Mouse (Mus musculus) B cell, adult 2 months (primary cell): ENCODE data around the gene Casz1.

Experiments used
- DNase-seq, 2 experiments: peaks; one replicate each; pipeline ENCODE4 v3.0.0; 2022

Gene Casz1

DNA sequence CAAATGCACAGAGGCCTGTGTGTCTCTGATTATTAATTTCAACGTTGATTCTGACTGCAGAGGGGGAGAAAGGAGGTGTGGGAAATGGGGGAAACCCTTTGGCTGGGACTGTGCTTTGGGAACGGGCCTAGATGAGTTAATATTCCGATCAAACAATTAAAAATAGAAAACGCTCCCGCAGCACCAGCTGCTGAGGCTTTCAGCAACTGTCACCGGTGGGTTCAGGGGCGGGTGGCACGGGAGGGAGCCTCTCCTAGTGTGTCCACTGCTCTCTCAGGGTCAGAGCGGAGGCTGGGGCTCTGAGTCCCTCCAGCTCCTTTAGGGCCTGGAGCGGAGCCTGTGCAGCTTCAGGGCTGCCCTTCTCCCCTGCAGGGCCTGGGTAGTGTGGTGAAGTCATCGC, 105.3 kb downstream of the Casz1 start:
- DNase-seq = no peak

DNA sequence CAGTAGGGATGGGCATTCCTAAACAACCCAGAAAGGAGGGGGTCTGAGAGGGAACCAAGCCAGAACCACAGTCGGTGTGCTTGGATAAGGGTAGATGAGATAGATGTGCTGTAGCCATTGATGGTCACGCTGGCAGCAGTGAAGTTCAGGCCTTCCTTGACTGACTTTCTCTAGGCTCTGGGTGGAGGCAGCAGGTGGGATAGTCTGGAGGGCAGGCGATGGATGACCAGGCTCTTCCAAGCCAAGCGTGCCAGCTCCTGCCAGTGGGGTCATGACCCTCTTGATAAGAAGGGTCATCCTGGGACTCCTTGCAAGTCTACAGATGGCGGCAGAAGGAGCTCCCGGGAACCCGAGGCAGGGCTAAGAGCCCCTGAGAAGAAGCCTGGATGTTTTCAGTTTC, 107.9 kb downstream of the Casz1 start:
- no peak for DNase-seq

DNA sequence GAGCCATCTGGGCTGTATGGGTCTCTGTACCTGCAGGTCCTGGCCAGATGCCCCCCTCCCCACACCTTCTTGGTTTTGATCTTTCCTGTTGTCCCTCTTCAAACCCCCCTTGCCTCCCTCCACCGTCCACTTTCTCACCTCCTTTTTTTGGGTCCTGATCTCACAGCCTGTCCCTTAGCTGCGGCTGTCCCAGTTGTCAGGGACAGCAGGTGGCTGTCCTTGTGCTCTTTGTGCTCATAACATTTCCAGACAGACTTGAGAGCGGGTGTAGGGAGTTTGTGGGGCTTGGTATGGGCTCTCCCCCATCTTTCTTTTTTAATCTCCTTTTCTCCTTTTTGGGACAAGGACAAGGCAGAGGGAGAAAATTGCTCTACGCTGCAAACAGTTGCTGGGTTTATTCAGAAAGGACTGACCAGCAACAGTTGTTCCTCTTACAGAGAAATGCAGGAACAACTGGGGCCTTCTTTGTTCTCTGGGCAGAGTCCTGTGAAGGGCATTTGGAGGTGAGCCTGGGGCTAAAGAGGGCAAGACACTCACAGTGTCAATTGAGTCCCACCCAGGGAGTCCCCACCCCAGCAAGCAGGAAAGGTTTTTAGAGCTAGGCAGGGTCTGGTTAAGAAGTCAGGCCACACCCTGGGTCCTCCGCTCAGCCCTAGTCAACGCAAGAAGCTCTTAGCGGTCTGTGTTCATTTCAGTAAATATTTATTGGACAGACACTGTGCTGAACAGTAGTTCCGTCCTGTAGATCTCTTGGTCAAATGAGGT, 108.8 kb downstream of the Casz1 start:
- no peak for DNase-seq

- DNase-seq = no peak
Measured at GRCm38 (mm10) chr4:148914863-148915622, 110.8 kb downstream of the Casz1 start.

DNA sequence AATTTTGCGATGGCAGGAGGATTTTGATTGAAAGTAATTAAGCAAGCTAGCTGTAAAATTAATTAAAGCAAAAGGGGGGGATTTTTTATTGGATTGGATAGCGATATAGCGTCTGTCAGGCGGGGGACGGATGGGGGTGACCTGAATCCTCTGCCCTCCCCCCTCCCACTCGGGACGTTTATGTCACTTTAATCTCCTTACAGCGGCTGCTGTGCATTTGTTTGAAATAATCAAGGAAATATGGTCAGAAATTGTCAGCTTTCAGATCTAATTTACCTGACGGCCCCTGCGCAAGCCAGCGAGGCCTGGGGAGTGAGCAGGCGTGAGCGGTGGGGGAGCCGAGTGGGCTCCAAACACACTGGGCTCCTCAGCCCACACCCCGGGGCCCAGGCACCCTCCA, 111.6 kb downstream of the Casz1 start:
- no peak for DNase-seq

GRCm38 (mm10) chr4:148918707-148919447, 114.6 kb downstream of the Casz1 start:
- DNase-seq = no peak

GRCm38 (mm10) chr4:148920610-148921009, 116.4 kb downstream of the Casz1 start:
- no peak for DNase-seq

GRCm38 (mm10) chr4:148922221-148922700, 118.0 kb downstream of the Casz1 start:
- DNase-seq = no peak

- no peak for DNase-seq
Measured at GRCm38 (mm10) chr4:148923414-148923813, 119.2 kb downstream of the Casz1 start.

GRCm38 (mm10) chr4:148923976-148924375, 119.7 kb downstream of the Casz1 start:
- no peak for DNase-seq

DNA sequence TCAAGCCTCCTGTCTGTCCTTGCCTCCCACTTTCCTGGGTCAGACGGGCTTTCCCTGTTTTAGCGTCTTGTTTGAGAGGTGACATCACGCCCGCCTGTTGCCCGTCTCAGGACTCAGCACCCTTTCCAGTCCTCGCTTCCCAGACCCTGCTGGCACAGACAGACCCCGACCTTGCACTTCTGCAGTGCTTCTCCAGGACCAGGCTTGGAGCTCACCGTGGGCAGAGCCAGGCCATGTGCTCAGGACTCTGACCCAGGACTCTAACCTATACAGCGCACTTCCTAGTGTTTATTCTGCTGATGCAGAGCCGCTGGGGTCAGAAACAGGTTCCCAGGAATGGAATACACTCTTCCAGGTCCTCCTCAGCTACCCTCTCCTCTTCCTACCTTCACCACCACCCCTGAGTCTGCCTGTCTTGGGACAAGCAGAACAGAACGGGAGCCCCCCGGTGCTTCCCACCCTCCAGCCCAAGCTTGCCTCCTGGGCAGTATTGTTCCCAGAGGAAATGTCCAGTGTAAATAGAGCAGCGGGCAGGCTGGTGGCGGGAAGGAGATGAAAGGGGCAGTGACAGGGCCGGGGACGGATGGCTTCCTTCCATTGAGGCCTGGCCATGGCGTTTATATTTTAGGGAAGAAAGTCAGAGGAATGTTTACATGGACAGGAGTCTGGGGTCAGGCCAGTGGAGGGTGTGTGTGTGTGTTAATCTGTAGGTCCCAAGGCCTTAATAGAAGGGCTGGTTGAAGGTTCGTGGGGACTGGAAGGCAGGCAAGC, 121.5 kb downstream of the Casz1 start:
- DNase-seq = no peak

DNA sequence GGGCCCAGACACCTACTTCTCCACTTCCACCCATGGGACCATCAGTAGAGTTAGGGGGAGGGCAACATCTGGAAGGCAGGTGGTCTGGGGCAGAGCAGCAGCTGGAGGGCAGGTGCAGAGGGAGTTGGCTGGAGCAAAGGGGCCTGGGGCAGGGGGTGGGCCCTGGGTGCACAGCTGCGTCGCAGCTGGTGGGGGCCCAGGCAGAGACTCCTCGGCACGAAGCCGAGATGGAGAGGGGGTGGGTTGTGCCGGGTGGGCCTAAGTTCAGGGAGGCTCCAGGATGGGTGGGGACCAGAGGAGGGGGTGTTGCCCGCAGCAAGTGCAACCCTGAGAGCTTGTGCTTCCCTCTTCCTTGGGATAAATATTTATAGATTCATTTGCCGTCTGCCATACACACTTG, 122.2 kb downstream of the Casz1 start:
- DNase-seq = no peak

DNA sequence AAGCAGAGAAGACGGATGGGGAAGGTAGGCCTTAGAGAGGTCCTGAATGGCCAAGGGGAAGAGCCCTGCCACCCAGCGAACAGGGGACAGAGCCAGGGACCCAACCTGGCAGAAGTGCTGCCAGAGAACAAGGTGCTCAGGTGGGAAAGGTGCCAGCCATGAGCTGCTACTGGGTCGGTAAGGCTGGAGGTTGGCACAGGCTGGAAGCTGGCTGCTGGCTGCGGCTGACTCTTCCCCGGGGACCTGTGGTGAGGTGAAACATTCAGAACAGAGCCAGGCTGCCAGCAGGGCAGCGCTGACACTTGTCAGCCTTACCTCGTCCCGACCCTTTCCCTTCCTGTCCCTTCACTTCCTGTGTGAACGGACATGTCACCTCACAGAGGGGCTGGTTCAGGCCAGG, 124.1 kb downstream of the Casz1 start:
- DNase-seq = no peak

DNA sequence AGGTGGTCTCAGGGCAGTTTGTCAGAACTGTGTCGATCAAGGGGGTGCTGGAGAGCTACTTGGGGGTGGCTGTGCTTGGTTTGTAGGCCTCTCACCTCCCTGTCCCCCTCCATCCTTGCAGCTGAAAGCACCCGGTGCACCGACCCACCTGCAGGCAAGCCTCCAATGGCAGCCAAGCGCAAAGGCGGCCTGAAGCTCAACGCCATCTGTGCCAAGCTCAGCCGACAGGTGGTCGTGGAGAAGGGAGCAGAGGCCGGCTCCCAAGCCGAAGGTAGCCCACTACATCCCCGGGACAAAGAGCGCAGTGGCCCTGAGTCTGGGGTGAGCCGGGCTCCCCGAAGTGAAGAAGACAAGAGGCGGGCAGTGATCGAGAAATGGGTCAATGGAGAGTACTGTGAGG, 124.6 kb downstream of the Casz1 start:
- DNase-seq = no peak

- no peak for DNase-seq
Measured at GRCm38 (mm10) chr4:148930721-148931229, 126.5 kb downstream of the Casz1 start.

- no peak for DNase-seq
Measured at GRCm38 (mm10) chr4:148933109-148933508, 128.9 kb downstream of the Casz1 start.

DNA sequence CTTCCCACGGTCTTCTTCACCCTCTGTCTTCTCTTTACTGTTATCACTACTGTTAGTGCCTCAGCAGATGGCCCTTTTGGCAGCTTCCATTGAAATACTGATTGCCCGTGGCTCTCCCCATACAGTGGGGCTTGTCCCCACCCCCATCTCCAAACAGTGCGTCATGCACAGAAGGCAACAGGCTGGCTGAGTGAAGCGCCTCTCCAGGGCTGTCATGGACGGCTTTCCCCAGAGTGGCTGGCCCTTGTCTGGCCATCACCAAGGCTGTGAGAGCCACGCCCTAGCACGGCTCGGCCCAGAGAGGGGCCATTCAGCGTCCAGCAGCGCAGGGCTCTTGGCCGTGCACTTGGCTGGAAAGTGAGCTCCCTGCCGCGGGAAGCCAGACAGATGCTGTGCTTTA, 131.0 kb downstream of the Casz1 start:
- DNase-seq = no peak

- DNase-seq = no peak
Measured at GRCm38 (mm10) chr4:148936111-148936510, 131.9 kb downstream of the Casz1 start.

DNA sequence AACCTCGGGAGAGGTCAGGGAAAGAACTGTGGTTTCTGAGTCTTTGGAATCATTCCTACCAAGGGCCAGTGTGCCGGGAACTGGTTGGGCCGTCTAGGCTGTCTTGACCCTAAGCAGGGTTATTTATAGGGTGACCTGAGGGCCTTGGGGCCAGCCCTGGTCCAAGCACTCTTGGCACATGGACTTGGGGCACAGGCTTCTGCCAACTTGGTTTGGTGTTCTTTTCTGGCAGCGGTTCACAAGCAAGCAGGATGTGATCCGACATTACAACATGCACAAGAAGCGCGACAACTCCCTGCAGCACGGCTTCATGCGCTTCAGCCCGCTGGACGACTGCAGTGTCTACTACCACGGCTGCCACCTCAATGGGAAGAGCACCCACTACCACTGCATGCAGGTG, 132.5 kb downstream of the Casz1 start:
- DNase-seq = no peak

DNA sequence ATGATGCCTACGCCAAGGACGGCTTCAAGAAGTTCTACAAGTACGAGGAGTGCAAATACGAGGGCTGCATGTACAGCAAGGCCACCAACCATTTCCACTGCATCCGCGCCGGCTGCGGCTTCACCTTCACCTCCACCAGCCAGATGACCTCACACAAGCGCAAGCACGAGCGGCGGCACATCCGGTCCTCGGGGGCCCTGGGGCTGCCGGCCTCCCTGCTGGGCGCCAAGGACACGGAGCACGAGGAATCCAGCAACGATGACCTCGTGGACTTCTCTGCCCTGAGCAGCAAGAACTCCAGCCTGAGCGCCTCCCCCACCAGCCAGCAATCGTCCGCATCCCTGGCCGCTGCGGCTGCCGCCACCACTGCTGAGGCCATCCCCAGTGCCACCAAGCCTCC, 134.3 kb downstream of the Casz1 start:
- no peak for DNase-seq

- peak; percentile 57 to 64 for DNase-seq
Measured at GRCm38 (mm10) chr4:148940674-148941211, 136.5 kb downstream of the Casz1 start.

DNA sequence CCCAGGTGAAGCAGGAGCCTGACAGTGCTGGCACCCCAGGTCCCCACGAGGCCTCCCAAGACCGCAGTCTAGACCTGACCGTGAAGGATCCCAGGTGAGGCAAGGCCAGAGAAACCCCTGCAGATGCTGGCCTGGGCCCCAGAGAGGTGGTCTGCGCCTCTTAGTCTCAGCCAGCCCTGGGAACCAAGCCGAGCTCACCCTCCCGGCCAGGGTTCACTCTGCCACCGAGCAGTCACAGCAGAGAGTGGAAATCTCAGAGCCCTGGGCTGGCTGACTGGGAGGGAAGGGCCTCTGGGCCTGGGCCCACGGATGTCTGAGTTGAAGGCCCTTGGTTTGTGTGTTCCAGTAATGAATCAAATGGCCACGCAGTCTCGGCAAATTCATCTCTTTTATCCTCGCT, 137.1 kb downstream of the Casz1 start:
- DNase-seq = peak in 1 of 2 experiments; percentile 8
